Mouse (Mus musculus) adipocyte (in vitro differentiated cells): ENCODE data around the gene Etv4.
A peak's percentile ranks its signal among the peaks of the same experiment; 100 is the strongest.

ENCODE experiments used
- DNase-seq: peaks from one replicate; pipeline ENCODE4 v3.0.0-alpha.2; 2016; ENCODE audit warnings: low spot score

Gene Etv4

DNA sequence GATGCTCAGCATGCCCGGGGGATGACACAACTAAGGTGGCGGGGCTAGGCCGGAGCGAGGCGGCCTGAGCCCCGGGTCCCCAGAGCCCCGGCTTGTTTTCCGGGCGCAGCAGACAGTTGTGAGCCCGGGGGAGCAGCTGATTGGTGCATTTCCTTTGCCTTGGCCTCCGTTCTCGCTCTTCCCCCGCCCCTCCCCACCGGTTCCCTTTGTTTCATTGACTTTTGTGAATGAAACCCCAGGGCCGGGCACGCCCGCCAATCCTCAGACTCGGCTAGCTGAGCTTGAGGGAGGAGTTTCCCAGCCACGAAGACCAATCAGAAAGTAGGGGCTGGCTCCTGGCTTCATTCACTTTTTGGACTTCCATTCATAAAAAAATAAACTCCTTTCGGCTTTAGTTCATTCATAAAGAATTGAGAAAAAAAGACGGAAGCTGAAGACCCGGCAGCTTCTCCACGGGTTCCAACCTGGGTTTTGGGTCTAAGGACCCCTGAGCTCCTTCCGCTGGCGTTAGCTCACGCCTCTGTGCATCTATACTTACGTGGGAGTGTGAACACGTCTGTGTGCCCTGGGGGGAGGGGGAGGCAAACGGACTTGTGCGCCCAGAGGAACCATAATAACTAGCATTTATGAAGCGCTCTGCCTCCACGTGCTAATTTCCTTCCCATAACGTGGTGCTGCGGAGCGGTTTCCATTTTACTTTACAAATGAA is at the start of gene Etv4:
Gene Etv4, minus strand, starts transcription at position 229 of the 709 bp plus-strand sequence.
- peak; percentile 83 for DNase-seq

DNA sequence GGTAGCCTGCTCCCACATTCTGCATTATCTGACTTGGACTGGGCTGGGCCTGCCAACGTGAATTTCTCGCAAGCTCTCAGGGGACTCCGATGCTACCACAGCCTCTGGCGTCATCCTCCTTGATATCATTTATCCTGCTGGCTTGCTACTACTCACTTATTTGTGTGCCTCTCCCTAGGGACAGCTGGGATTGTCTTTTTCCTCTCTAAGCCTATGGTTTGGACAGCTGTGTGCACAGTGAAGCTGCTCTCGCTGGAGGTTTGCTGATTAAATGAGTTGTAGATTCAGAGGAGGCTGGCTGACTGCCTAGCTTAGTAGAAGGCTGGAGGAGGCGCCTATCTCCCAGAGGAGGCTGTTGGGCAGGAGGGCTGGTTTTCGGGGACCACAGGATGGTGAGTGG is 46.8 kb upstream of the Etv4 start:
- DNase-seq, result peak; percentile 32

DNA sequence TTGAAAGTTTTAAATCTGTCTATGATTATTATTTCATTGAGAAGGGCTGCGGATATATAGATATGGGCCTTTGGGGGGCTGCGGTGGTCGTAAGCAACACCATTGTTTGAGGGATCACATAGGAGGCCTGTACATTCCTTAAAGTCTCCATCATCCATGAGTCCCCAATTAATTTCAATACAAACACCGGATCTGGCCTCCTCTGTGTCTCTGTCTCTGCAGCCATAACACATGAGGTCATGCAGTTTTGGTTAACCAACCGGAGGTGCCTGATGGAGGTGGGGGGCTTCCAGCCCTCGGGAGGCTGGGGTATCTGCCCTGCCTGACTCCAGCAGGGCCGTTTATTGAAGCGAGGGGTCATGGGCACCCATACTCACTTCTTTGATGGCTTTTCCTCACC is 45.4 kb upstream of the Etv4 start:
- no peak for DNase-seq

DNA sequence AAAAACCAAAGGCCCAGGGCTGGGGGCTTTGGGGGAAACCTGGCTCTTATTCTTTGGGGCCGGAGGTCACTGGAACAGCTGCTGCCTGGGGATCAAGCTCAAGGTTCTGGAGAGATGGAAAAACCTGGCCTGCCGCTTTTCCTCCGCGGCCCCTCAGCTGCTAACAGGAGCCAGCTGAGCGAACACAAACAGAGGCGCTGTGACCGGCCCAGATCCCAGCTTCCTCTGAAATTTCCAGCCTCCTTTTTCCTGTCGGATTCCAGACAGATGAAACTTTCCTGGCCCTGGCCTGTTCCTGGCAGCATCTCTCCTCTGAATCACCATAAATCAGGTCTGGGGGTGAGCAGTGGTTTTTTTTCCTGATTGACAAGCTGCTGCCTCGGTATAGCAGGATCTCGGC is 44.9 kb upstream of the Etv4 start:
- DNase-seq, result peak; percentile 60

DNA sequence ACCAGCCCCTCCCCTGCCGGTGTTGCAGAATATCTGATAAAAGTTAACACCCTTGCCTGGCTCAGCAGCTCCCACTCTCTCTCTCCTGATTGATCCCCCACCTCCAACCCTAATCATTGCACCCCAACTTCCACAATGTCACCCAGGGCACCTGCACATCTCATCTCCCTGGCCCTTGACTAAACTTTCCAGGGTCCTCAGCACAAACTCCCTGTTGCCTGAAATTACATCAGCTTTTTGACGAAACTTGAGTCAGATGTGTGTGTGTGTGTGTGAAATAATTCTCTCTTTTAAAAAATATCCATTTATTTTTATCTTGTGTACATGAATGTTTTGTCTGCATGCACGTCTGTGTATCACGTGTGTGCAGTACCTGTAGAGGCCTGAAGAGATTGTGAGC is 43.5 kb upstream of the Etv4 start:
- DNase-seq, result no peak

DNA sequence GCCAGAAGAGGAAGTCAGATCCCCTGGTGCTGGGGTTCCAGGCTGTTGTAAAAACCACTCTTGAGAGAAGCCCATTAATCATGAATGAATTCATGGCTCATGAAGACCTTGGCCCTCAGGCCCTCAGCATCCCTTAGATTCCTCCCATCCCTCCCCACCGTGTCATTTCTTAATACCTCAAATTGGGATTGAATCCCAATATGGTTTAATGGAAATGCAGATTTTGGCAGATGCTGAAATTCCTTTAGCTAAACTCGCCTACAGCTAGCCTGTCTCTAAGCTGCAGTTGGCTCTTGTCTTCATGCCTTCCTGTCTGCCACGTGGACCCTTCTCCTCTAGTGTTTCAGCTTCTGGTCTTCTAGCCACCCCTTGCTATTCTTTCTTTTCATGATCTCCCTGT is 38.0 kb upstream of the Etv4 start:
- DNase-seq, result no peak

DNA sequence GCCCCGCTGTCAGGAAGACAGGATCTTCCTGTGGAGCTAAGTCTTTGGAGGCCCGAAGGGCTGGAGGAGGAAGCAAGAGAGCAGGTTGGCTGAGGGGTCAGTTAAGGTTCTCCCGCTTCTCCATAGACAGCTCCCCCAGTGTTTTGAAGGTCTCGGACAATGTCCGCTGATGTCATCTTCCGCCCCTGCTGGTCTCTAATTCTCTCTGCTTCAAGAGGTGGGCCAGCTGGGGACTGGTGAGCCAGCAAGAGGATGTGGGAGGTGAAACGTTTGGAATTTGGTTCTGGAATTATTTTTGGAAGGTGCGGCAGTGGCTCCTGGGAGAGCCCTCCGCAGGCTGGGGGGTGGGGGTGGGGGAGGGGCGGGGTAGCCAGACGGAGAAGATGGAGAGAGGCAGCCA is 35.7 kb upstream of the Etv4 start:
- no peak for DNase-seq

DNA sequence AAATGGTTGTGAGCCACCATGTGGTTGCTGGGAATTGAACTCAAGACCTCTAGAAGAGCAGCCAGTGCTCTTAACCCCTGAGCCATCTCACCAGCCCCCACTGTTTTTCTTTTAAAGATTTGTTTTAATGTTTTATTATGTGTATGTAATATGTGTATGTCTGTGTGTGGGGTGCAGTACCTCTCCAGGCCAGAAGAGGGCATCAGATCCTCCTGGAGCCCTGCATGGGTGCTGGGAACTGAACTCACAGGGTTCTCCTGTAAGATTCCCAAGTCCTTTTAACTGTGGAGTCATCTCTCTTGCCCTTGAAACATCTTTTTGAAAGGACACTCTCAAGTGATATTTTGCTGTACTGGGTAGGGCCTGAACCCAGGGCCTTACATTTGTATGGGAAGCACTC is 34.7 kb upstream of the Etv4 start:
- no peak for DNase-seq

DNA sequence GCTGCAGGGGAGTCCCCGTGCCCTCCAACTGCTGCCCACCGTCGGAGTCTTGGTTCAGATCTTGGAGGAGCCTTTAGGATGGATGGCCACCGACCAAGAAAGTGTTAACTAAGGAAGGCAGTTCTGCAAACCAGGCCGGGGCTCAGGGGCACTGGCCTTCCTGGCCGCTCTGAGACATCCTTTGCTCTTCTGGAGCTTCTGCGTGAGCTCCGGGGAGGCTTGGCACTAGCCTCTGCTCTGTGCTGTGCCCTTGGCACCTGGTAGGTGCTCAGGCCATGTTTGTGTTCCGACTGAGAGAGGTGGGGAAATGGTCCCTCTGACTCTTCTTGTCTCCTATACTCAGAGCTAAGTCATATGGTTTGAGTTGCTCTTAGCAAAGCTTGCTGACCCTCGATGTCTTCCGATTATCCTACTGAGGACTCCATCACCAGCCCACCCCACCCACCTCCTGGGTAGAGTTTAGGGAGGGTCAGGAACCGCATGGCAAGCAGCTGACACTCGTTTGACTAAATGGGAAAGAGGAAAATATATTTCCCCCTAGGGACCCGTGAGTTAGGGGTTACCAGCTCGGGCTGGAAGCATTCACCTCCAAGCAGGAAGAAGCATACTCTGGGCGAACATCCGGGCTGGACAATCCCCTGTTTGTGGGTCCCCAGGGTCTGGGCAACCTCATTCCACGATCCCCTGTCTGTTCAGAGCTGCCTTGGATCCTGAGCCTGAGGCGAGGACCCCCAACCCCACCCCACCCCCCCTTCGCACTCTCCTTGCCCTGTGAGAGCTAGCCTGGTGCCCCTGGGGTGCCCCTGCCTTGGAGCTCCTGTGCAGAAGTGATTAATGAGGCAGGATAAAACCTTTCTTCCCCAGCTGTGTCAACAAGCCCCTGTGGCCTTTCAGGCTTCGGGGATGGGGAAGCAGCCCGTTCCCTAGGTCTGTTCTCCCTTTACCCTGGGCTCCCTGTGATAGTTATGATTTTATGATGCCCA is 30.2 kb upstream of the Etv4 start:
- no peak for DNase-seq

DNA sequence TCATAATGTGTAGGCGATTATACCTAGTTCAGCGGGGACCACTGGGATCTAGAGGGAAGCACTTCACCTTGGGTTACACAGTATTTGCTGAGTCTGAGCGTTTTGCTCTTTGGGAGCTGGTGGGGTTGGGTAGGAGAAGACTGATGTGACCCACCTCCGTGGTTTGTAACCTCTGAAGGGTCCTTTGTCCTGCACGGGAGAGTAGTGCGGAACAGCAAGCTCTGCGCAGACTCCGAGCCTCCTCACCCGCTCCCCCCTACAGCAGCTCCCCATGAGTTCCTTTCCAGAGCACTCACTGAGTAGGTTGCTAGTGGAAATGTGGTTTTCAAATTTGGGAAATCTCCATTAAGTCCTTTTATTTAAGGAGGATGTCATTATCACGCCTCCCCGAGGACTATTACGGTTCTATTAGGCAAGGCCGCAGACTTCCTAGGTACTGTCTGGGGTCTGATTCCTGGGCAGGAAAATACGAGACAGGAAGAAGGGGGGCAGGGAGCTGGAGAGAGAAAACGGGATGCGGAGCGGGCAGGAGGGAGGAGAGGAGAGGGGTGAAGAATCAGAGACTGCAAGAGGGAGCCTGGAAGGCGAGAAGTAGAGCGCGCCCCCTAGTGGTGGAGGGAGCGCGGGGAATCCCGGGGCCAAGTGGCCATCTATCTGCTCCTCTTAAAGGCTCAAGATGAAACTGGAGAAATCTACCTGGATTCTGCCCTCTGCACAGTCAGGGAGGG is 29.4 kb upstream of the Etv4 start:
- peak; percentile 74 for DNase-seq

DNA sequence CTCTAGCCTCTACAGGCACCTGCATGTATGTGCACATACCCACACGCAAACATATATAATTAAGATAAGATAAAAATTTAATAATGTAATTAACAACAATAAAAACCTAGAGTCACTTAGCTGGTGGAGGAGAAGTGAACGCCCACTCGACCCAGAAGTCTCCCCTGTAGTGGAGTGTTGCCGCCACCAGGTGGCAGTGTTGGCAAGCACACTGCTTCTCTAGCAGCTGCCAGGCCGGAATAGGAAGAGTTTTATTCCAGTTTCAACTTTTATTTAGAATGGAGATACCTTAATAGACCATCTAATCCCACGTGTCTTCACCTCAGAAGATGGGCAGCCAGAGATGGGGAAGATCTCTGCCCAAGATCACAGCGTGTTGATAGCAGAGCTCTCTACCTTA is 28.1 kb upstream of the Etv4 start:
- peak; percentile 78 for DNase-seq

DNA sequence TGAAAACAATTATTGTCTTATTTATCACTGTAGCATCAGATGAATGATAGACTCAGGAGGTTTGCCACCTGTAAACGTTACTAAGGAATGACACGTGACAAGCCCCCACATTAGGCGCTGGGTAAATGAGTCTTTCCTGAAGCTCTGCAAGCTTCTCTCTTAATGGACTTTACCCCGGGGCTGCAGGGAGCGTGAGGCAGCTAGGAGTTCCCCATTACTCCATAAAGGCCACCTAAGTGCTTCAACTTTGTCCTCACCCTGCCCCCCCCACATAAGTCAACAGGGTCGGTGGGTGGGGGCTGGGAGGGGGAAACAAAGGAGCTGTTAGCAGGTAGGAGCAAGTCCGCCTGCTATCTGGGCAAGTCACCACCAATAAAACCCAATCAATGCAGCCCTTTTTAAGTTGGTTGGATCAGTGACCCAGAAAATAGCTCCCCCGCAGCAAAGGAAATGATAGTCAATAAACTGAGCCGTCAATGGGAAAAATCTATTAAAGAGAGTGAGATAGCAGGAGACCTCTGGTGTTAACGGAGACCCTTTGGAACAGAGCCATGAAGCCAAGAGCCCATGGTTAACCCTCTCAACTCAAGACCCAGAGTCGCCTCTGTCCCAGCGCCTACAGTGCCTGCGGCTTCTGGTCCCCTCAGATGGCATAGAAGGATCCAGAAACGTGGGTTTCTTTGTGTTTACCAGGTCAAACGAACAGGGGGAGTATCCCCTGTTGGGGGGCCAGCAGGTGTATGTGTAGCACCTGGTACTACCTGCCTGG is 24.1 kb upstream of the Etv4 start:
- no peak for DNase-seq

DNA sequence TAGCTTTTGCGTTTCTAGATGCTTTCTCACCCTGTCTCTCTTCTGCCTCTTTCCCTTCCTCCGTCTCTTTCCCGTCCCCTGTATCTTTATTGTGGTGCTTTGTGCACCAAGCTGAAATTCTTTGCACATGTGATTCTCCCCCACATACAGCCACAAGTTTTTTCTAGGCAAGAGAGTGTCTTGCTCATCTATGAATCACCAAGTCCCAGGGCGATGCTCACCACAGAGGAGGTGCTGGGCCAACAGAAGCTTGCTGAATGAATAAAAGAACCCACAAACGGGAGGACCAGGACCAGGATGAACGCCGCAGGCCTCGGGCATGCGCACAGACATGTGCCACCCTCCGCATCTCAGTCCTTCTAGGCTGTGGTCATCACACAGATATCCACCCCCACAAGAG is 22.1 kb upstream of the Etv4 start:
- no peak for DNase-seq

DNA sequence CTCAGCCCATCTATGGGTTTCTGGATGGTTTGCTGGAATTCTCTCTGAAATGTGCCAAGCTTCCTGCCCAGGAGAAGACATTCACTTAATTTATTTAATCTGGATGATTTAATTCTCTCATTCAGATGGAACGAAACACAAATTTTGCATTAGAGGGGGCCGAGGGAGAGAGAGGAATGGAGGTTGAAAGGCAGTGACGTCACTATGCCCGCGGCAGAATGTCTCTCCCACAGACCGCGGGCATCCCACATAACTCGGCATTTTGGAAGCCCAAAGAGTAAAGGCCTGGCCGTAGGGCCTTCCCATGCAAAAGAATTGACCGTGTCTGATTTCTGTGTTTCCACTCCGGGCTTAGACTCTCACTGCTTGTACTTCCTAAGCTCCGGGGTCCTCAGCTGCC is 21.6 kb upstream of the Etv4 start:
- no peak for DNase-seq

DNA sequence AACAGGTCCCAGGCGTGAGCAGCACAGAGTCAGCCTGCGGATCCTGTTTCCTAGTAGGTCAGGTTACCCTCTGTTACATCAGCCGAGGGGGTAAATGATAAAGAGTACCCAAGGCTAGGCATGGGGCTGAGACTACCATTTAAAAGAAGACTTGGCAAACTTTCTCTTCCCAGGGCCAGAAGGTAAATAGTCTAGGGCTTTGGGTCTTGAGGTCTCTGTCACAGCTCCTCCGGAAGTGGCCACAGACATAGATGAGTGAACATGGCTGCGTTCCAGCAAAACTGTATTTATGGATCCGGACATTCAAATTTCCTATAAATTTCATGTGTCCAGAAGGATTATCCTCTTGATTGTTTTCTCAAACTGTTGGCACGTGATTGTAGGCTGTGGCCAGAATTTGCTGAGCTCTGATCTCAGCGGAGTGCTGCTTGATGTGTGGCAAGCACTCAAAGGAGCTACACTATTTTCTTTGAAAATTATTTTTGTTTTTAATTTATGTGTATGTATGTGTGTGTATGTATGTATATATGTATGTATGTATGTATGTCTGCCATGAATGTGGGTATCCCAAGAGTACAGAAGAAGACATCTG is 20.0 kb upstream of the Etv4 start:
- no peak for DNase-seq

DNA sequence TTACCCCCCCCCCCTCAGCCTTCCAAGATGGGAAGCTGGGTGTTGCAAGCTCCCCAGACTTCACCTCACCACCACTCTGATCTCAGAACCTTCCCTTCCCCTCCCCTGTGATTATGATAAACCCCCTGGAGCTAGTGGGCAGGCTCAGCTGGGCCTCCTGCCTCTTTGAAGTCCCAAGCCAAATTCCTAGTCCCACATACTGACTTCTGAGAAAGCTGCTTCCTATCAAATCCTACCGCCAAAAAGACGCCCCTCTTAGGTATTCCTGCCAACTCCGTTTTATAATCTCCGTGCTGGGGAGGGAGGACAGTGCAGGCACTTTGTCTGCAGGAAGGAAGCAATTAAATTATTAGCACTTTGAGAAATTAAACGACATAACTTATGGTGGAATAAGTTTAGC is 16.2 kb upstream of the Etv4 start:
- no peak for DNase-seq

DNA sequence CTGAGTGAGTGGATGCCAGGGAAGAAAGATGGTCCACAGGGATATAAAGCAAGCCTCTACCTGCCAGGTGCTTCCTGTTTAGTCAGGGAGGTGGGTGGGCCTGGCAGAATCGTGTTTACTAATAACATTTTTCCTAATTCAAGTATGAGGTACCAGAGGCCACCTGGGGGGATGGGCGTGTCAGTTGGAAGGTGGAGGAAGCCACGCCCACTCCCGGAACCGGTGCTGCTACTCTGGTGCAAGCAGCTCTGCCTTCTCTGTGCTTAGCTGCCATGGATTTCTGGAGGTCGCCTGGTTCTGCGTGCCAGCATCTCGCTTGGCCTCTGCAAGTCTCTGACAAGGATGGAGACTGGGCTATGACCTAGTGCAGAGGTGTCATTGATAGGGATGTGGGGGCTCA is 12.9 kb upstream of the Etv4 start:
- no peak for DNase-seq

DNA sequence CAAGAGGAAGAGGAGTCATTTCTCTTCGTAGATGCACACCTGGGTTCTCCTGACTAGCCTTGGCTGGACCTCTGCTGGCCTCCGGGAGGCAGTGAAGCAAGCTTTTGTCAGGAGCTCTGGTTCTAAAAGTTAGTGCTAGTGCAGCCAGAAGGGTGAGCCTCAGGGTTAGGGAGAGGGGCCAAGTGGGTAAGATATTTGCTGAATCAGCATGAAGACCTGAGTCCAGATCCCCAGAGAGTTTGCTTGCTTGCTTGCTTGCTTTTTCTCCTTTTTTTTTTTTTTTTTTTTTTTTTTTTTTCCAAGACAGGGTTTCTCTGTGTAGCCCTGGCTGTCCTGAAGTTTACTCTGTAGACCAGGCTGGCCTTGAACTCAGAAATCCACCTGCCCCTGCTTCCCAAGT is 12.2 kb upstream of the Etv4 start:
- peak; percentile 32 for DNase-seq

DNA sequence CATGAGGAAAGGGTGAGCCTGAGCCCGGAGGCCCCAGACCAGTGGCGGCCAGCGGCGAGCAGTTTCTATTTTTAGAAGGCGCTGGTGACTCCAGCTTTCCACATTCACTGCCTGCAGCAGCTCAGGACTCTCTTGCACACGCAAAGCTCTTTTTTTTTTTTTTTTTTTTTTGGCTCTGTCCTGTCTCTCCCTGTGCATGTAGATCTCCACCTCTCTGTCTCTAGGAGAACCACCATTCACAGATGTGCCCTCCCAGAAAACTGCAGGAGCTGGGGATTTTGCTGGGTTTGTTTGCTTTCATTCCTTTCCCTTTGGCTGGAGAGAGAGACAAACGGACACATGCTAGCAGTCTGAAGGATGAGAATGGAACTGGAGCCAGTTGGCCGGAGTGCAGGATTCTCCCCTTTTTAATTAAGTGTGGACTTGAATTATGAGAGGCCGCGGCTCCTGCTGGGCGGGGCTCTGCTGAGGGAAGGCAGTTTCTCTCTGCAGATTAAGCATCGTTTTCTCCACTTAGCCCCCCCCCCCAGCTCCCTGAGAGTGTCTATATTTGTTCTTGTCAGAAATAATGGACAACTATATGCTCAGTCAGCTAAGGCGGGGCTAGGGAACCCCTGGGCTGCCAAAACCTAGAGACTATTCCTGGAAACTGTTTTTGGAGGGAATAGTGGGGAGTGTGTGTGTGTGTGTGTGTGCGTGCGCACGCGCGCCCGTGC is 5.8 kb upstream of the Etv4 start:
- DNase-seq, result peak; percentile 68

DNA sequence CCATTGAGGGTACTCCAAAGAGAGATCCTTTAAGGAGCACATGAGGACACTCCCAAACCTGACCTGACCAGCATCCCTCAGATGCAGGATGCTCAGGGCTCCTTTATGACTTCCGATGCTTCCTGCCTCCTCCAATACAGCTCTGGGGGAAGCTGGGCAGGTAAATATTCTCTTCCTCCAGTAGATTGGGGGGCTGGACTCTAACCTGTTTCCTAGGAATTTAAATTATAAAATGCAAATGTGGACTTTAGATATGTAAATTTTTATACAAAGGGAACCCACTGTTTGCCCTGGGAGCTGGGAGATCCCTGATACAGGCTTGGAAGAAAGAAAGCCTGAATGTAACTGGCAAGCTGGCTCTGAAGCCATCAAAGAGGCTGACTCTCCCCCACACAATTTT is 2.3 kb upstream of the Etv4 start:
- DNase-seq, result no peak

DNA sequence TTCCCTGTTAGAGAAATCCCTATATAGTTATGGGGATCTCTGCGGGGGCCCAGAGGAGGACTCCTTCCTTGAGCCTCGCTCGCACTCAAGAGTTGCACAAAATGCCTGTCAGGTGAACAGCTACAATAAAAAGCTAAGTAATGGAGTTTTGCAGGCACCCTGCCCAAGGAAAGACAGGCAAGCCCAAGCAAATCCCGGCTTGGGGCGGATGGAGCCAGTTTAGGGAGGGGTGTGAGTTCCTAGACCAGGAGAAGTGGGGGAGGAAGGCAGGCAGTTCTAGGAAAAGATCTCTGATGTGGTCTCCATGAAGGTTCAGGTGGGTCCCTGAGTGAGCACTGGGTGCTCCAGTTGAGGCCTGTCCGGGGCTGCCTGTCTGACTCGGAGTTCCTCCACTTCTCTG is 1.5 kb upstream of the Etv4 start:
- no peak for DNase-seq
